Mouse (Mus musculus) midbrain, embryonic 15.5 days (tissue): ENCODE measurements at regions not wholly inside any gene's neighbourhood (a gene's known extent, or its start where the extent isn't known, plus 50 kb on each side); places are given as distances from the start of the nearest gene placed in this dataset.

Experiments
- ATAC-seq: fragments of 200-750 bp; cut with Nextera tagmentation; replicated peaks from 2 replicates; pipeline ENCODE4 v1.8.0; 2017; ENCODE audit warnings: moderate TSS enrichment
- H3K27ac ChIP-seq: fragments of 300-500 bp; sonication (generic); 2 replicates; pipeline ENCODE4 v1.5.1; 2015; ENCODE audit warnings: mild to moderate bottlenecking, inconsistent platforms
- H3K27me3 ChIP-seq: fragments of 300-500 bp; sonication (generic); replicated peaks from 2 replicates; pipeline ENCODE4 v1.6.1; 2015; ENCODE audit warnings: inconsistent platforms
- H3K36me3 ChIP-seq: fragments of 300-500 bp; sonication (generic); replicated peaks from 2 replicates; pipeline ENCODE4 v1.6.1; 2015; ENCODE audit warnings: inconsistent platforms
- H3K4me1 ChIP-seq: fragments of 300-500 bp; sonication (generic); 2 replicates; pipeline ENCODE4 v1.6.1; 2015; ENCODE audit warnings: inconsistent platforms
- H3K4me2 ChIP-seq: fragments of 300-500 bp; sonication (generic); 2 replicates; pipeline ENCODE4 v1.6.1; 2015; ENCODE audit warnings: inconsistent platforms, mild to moderate bottlenecking, moderate library complexity
- H3K4me3 ChIP-seq: fragments of 300-500 bp; sonication (generic); 2 replicates; pipeline ENCODE4 v1.5.1; 2015; ENCODE audit warnings: mild to moderate bottlenecking, inconsistent platforms
- H3K9ac ChIP-seq: fragments of 300-500 bp; sonication (generic); 2 replicates; pipeline ENCODE4 v1.6.1; 2015; ENCODE audit warnings: mild to moderate bottlenecking, inconsistent platforms
- H3K9me3 ChIP-seq: fragments of 300-500 bp; sonication (generic); 2 replicates; pipeline ENCODE4 v1.6.1; 2016; ENCODE audit warnings: inconsistent platforms
- WGBS: fragments of 180-500 bp; shearing (Covaris S2); methylation state at CpG from one replicate; pipeline ENCODE4 v1.1.7; 2015; ENCODE audit warnings: mixed read lengths; 5-methylcytosine and 5-hydroxymethylcytosine counted together

GRCm38 (mm10) chr16:55526230-55526842 lies 228.6 kb upstream of the Zpld1 start:
- H3K9ac ChIP-seq = no peak overlapping the region
- 80% methylated on average over 5 of the region's 5 CpGs for WGBS

DNA sequence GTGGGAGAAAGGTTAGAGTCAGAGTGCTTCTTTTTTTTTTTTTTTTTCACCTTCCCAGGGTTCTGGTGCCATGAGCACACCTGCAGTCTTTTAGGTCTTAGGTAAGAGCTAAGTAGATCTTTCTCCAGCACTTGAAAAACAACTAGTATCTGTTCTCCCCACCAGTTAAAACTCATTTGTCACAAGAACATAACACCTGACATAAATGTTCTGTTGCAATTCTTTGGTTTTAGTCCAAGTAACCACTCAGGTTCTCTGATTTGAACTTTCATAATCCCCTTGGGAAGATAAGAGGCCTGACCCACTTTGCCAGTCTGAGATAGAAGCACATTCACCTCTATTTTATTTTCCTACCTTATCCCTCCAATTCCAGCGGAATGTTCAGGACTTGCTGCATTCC lies 225.5 kb upstream of the Zpld1 start:
- Histone ChIP-seq H3K27ac (no peak overlapping the region), H3K4me1 (no peaks in the 10 kb centered on the region), H3K36me3 (no peaks in the 10 kb centered on the region), H3K4me3 (no peak overlapping the region), H3K4me2 (no peak overlapping the region), H3K9me3 (no peaks in the 10 kb centered on the region), H3K9ac (no peak overlapping the region), H3K27me3 (no peaks in the 10 kb centered on the region)
- ATAC-seq = no peak
- WGBS = 95% methylated on average over 1 of the region's 1 CpGs

More at GRCm38 (mm10) chr16:55526230-55526842, 228.6 kb upstream of the Zpld1 start:
- Histone ChIP-seq H3K4me3 (no peak overlapping the region), H3K27me3 (no peaks in the 10 kb centered on the region), H3K27ac (no peak overlapping the region), H3K4me2 (no peak overlapping the region), H3K9me3 (no peaks in the 10 kb centered on the region), H3K36me3 (no peaks in the 10 kb centered on the region), H3K4me1 (no peaks in the 10 kb centered on the region)
- ATAC-seq = no peak

GRCm38 (mm10) chr16:55522283-55522682 lies 224.5 kb upstream of the Zpld1 start:
- H3K27ac ChIP-seq = no peak overlapping the region
- WGBS = 86% methylated on average over 1 of the region's 1 CpGs
- no peak overlapping the region for H3K9ac ChIP-seq
- no peaks in the 10 kb centered on the region for H3K36me3 ChIP-seq
- no peak overlapping the region for H3K4me2 ChIP-seq
- H3K4me3 ChIP-seq = no peak overlapping the region
- H3K4me1 ChIP-seq = no peaks in the 10 kb centered on the region
- H3K27me3 ChIP-seq = no peaks in the 10 kb centered on the region
- no peaks in the 10 kb centered on the region for H3K9me3 ChIP-seq
- no peak for ATAC-seq

- Histone ChIP-seq H3K27me3 (no peaks in the 10 kb centered on the region), H3K9me3 (no peaks in the 10 kb centered on the region), H3K4me2 (no peak overlapping the region), H3K4me3 (no peak overlapping the region), H3K9ac (no peak overlapping the region), H3K4me1 (no peaks in the 10 kb centered on the region), H3K27ac (no peak overlapping the region), H3K36me3 (no peaks in the 10 kb centered on the region)
- 94% methylated on average over 6 of the region's 6 CpGs for WGBS
- no peak for ATAC-seq
Measured at GRCm38 (mm10) chr16:55521421-55521971, 223.7 kb upstream of the Zpld1 start.

DNA sequence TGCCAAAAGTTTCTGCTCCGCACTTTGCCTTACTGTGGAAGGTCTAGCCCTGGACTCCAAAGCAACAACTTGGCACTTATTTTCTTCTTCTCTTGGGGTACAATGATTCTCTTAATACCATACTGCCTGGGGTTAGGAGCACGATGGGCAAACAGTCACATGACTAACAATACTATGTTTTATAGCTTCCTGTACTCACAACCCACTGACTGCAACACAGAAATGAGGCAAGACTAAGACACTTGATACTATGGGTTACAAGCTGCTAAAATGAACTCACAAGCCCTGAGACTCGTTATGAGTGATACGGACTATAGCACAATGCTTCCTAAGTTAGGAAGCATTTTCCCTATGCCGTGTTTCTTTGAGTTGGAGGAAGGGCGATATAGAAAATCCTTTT lies 222.3 kb upstream of the Zpld1 start:
- no peaks in the 10 kb centered on the region for H3K9me3 ChIP-seq
- no peak overlapping the region for H3K9ac ChIP-seq
- 92% methylated on average over 6 of the region's 6 CpGs for WGBS
- no peaks in the 10 kb centered on the region for H3K4me1 ChIP-seq
- no peak overlapping the region for H3K4me2 ChIP-seq
- no peaks in the 10 kb centered on the region for H3K36me3 ChIP-seq
- no peaks in the 10 kb centered on the region for H3K27me3 ChIP-seq
- no peak overlapping the region for H3K27ac ChIP-seq
- no peak overlapping the region for H3K4me3 ChIP-seq
- ATAC-seq = no peak

DNA sequence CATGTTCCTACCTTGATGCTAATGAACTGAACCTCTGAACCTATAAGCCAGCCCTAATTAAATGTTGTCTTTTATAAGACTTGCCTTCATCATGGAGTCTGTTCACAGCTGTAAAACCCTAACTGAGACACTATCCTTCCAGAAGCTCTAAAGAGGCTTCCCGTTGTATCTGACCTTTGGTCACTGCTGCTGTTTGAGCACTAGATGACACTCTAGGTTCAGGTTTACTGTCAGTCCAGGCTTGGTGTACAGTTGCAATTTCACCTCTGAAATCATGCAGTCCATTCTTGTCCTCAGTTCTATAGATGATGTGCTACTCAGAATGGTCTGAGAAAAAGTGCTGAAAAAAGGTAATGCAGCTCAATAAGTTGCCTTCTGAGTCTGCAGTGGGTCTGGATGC lies 221.9 kb upstream of the Zpld1 start:
- H3K9ac ChIP-seq = no peak overlapping the region
- H3K36me3 ChIP-seq = no peaks in the 10 kb centered on the region
- no peaks in the 10 kb centered on the region for H3K9me3 ChIP-seq
- no peak overlapping the region for H3K4me2 ChIP-seq
- H3K27me3 ChIP-seq = no peaks in the 10 kb centered on the region
- no peak overlapping the region for H3K4me3 ChIP-seq
- H3K4me1 ChIP-seq = no peaks in the 10 kb centered on the region
- WGBS = 77% methylated on average over 1 of the region's 1 CpGs
- no peak for ATAC-seq
- H3K27ac ChIP-seq = no peak overlapping the region

GRCm38 (mm10) chr16:55516994-55517393 lies 219.2 kb upstream of the Zpld1 start:
- Histone ChIP-seq H3K4me3 (no peak overlapping the region), H3K36me3 (no peaks in the 10 kb centered on the region), H3K9me3 (no peaks in the 10 kb centered on the region), H3K27me3 (no peaks in the 10 kb centered on the region), H3K4me2 (no peak overlapping the region), H3K9ac (no peak overlapping the region), H3K4me1 (no peaks in the 10 kb centered on the region), H3K27ac (no peak overlapping the region)
- ATAC-seq = no peak
- 84% methylated on average over 4 of the region's 4 CpGs for WGBS

DNA sequence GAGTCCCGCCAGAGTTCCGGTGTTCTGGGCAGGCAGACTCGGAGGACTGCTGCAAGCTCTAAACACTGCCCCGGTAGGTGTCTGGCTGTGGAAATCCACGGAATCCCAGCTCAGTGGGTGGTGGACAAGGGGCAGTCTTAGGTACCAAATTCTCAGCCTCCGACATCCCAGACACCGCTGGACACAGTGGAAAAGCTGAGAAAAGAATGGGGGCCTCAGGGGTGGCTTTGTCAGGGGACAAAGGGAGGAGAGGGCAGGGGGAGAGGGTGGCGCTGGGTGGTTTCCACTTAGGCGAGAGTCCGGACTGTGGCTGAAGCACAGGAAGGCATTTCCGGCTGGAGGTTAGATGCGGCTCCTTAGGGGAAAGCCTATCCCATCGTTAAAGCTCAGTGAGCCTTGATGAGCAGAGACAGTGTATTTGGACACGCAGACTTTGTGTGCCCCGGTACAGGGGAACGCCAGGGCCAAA lies 217.5 kb upstream of the Zpld1 start:
- peak overlapping the region; percentile 49 for H3K9ac ChIP-seq
- H3K27me3 ChIP-seq = no peaks in the 10 kb centered on the region
- peak overlapping the region; percentile 29 for H3K4me3 ChIP-seq
- 10% methylated on average over 16 of the region's 16 CpGs for WGBS
- peak; percentile 82 for ATAC-seq
- H3K36me3 ChIP-seq = no peaks in the 10 kb centered on the region
- no peak overlapping the region for H3K27ac ChIP-seq
- no peaks in the 10 kb centered on the region for H3K9me3 ChIP-seq
- H3K4me2 ChIP-seq = peak overlapping the region; percentile 54
- no peaks in the 10 kb centered on the region for H3K4me1 ChIP-seq

DNA sequence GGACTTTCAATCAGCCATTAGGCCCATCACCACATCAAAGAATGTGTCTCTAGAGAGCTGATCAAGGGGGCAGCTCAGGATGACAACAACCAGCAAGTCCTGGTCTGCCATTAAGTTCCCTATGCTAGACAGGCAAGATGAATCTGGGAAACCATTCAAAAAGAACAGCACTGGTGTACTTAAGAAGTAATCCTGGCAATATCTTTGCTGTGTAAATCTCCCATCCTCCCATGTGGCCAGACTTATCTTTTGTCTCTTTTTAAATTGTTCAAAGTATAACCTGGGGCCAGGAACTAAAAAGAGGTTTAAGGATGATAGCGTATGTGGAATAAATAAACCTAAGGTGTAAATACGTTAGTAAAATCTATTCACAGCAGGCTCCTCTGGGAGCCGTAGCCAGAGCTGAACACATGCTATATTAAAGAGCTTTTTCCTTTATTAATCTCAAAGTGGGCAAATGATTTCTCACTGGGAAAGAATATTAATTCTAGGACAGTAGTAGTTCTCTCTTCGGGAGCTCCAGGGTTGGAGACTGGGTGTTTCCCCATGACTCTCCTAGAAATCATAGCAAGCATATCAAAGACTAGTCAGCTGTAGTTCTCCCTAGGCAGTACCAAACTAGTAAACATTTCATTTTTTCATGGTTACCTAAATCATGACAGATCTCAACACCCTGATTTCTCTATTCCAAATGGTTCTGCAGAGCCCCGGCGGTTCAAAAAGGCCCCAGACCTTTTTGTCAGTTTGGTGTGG lies 216.8 kb upstream of the Zpld1 start:
- no peaks in the 10 kb centered on the region for H3K9me3 ChIP-seq
- no peak overlapping the region for H3K9ac ChIP-seq
- no peak overlapping the region for H3K27ac ChIP-seq
- ATAC-seq = peak; percentile 69
- H3K36me3 ChIP-seq = no peaks in the 10 kb centered on the region
- WGBS = 40% methylated on average over 6 of the region's 6 CpGs
- H3K27me3 ChIP-seq = no peaks in the 10 kb centered on the region
- H3K4me2 ChIP-seq = peak overlapping the region; percentile 54
- no peaks in the 10 kb centered on the region for H3K4me1 ChIP-seq
- peak overlapping the region; percentile 29 for H3K4me3 ChIP-seq

DNA sequence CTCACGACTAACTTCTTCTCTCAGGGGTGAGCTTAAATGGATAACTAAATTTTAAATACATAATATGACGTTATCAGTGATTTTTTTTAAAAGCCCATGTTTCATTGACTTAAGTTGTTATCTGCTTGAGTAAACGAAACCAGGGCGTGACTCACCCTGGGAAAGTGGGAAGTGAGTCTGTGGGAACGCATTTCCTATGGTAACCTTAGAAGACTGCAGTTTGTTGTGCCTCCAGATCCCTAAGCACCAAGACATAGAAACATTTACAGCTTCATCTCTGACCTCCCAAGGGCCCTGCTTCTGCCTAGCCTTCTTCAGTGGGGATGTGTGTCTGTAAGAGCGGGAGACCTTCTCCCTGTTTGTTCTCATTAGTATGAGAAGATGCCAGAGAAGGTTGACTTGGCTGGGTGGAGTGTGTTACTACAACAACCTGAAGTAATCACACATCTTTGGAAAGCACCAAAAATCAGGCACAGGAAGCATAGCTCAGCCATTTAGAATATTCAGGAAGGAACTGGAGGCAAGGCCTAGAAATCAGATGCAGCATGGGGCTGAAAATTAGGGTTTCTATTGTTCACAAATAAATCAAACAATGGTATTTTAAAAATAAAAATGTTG lies 207.1 kb upstream of the Zpld1 start:
- no peaks in the 10 kb centered on the region for H3K27me3 ChIP-seq
- 86% methylated on average over 6 of the region's 6 CpGs for WGBS
- no peaks in the 10 kb centered on the region for H3K9me3 ChIP-seq
- H3K27ac ChIP-seq = no peak overlapping the region
- no peaks in the 10 kb centered on the region for H3K36me3 ChIP-seq
- H3K9ac ChIP-seq = no peak overlapping the region
- H3K4me1 ChIP-seq = no peaks in the 10 kb centered on the region
- H3K4me3 ChIP-seq = no peak overlapping the region
- H3K4me2 ChIP-seq = no peak overlapping the region
- no peak for ATAC-seq

- Histone ChIP-seq H3K9me3 (no peaks in the 10 kb centered on the region), H3K27ac (no peak overlapping the region), H3K36me3 (no peaks in the 10 kb centered on the region), H3K4me1 (no peaks in the 10 kb centered on the region), H3K9ac (no peak overlapping the region), H3K4me2 (no peak overlapping the region), H3K4me3 (no peak overlapping the region), H3K27me3 (no peaks in the 10 kb centered on the region)
- 89% methylated on average over 3 of the region's 3 CpGs for WGBS
- ATAC-seq = no peak
Measured at GRCm38 (mm10) chr16:55504274-55504673, 206.5 kb upstream of the Zpld1 start.

DNA sequence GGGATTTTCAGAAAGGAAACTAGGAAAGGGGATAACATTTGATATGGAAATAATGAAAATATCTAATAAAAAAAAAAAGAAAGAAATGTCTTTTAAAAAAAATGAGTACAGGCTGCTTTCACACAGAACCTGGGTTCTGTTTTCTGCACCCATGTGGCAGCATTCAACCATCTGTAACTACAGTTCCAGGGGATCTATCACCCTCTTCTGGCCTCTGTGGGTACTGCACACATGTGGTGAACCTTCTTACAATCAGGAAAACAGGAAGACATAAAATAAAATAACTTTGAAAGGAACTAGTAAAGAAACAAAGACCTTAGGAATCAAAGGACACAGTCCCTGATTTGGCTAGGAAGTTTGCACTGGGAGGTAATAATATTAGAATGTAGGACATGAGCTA lies 205.5 kb upstream of the Zpld1 start:
- Histone ChIP-seq H3K4me3 (no peak overlapping the region), H3K9me3 (no peaks in the 10 kb centered on the region), H3K27ac (no peak overlapping the region), H3K36me3 (no peaks in the 10 kb centered on the region), H3K9ac (no peak overlapping the region), H3K4me1 (no peaks in the 10 kb centered on the region), H3K27me3 (no peaks in the 10 kb centered on the region), H3K4me2 (no peak overlapping the region)
- ATAC-seq = no peak
